Mouse (Mus musculus) forebrain, embryonic 12.5 days (tissue): Measurements from ENCODE around the gene Atg16l1. TPM values are rescaled to one million over a fixed set of nuclear protein-coding genes. Genes with fewer than 3 reads are reported as not detected.

ENCODE experiments used
- ATAC-seq: fragments of 200-750 bp; cut with Nextera tagmentation; 2 replicates; pipeline ENCODE4 v1.8.0; 2017; ENCODE audit warnings: moderate TSS enrichment; ENCODE audit not compliant: low FRiP score
- H3K27ac ChIP-seq: fragments of 300-500 bp; sonication (generic); 2 replicates; pipeline ENCODE4 v1.5.1; 2016; ENCODE audit warnings: mild to moderate bottlenecking
- H3K27me3 ChIP-seq: fragments of 300-500 bp; sonication (generic); 2 replicates; pipeline ENCODE4 v1.6.1; 2016; ENCODE audit warnings: mild to moderate bottlenecking
- H3K36me3 ChIP-seq: fragments of 300-500 bp; sonication (generic); replicated peaks from 2 replicates; pipeline ENCODE4 v1.6.1; 2016; ENCODE audit warnings: mild to moderate bottlenecking
- H3K4me1 ChIP-seq: fragments of 300-500 bp; sonication (generic); 2 replicates; pipeline ENCODE4 v1.6.1; 2016
- H3K4me2 ChIP-seq: fragments of 300-500 bp; sonication (generic); 2 replicates; pipeline ENCODE4 v1.6.1; 2016; ENCODE audit warnings: mild to moderate bottlenecking, moderate library complexity
- H3K4me3 ChIP-seq: fragments of 300-500 bp; sonication (generic); replicated peaks from 2 replicates; pipeline ENCODE4 v1.5.1; 2016; ENCODE audit warnings: mild to moderate bottlenecking
- H3K9ac ChIP-seq: fragments of 300-500 bp; sonication (generic); 2 replicates; pipeline ENCODE4 v1.6.1; 2016; ENCODE audit warnings: mild to moderate bottlenecking
- H3K9me3 ChIP-seq: fragments of 300-500 bp; sonication (generic); 2 replicates; pipeline ENCODE4 v1.6.1; 2016
- WGBS: fragments of 180-500 bp; shearing (Covaris S2); methylation state at CpG from one replicate; pipeline ENCODE4 v1.1.7; 2016; 5-methylcytosine and 5-hydroxymethylcytosine counted together
- polyA plus RNA-seq: library from polyadenylated mRNA; unstranded; fragments of >200 nt; fragmentation: Nextera tagmentation; extraction: Ambion mirVana; gene quantifications from 2 replicates; pipeline ENCODE4 v1.2.1, GENCODE M21; 2016

Atg16l1 gene
- polyA plus RNA-seq, result 46.6 and 51.4 TPM in 2 replicates

- H3K27ac ChIP-seq, result peak within 1 kb of the TSS; percentile 84
- peak within 1 kb of the TSS; percentile 95 for H3K4me3 ChIP-seq
- H3K27me3 ChIP-seq, result no peaks in the 10 kb centered on the region
- ATAC-seq, result peak; percentile 98
- H3K36me3 ChIP-seq, result peaks cover 19% of the 10 kb centered on the region
- H3K9ac ChIP-seq, result peak within 1 kb of the TSS; percentile 90
- 1% methylated on average over 79 of the region's 79 CpGs for WGBS
- peaks cover 8% of the 10 kb centered on the region for H3K4me1 ChIP-seq
- no peaks in the 10 kb centered on the region for H3K9me3 ChIP-seq
- H3K4me2 ChIP-seq, result peak within 1 kb of the TSS; percentile 65
Measured at GRCm38 (mm10) chr1:87755641-87756470, at the start of gene Atg16l1. Atg16l1 (plus strand) TSS chr1:87755870.

DNA sequence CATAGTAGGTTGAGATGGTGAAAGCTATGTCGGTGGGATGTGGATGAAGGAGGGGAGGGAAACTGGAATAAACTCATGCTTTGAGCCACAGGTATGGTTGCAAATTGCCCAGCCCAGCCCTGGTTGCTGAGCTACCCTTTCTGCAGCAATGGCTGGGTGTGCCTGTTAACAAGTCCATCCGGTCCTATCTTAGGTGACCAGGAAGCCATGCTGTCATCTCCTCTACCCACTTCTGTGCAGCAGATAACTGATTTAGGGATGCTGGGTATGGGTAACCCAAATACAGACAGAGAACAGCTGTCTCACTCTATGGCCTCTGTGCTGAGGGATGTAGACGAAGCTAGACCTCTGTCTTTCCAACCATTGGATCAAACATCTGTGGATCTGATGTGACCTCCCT lies 49.3 kb upstream of the Atg16l1 start:
- no peaks in the 10 kb centered on the region for H3K27me3 ChIP-seq
- WGBS, result 98% methylated on average over 3 of the region's 3 CpGs
- no peak for ATAC-seq

GRCm38 (mm10) chr1:87709020-87709419 lies 46.6 kb upstream of the Atg16l1 start:
- Histone ChIP-seq H3K27ac (no peak overlapping the region), H3K9ac (no peak overlapping the region), H3K4me2 (no peak overlapping the region), H3K4me1 (peaks cover 12% of the 10 kb centered on the region), H3K27me3 (no peaks in the 10 kb centered on the region), H3K4me3 (no peak overlapping the region), H3K36me3 (no peaks in the 10 kb centered on the region), H3K9me3 (0 out of 2 replicates have a peak, but pooled peaks cover 4% of the 10 kb centered on the region)
- no peak for ATAC-seq
- 25% methylated on average over 6 of the region's 6 CpGs for WGBS

More for the DNA sequence above, 49.3 kb upstream of the Atg16l1 start:
- Histone ChIP-seq H3K4me3 (no peak overlapping the region), H3K36me3 (no peaks in the 10 kb centered on the region), H3K27ac (no peak overlapping the region), H3K4me2 (no peak overlapping the region), H3K9me3 (0 out of 2 replicates have a peak, but pooled peaks cover 4% of the 10 kb centered on the region), H3K9ac (no peak overlapping the region), H3K4me1 (peaks cover 12% of the 10 kb centered on the region)

- Histone ChIP-seq H3K36me3 (no peaks in the 10 kb centered on the region), H3K27ac (no peak overlapping the region), H3K9me3 (0 out of 2 replicates have a peak, but pooled peaks cover 4% of the 10 kb centered on the region), H3K4me1 (peaks cover 12% of the 10 kb centered on the region), H3K4me2 (no peak overlapping the region), H3K4me3 (no peak overlapping the region), H3K9ac (no peak overlapping the region), H3K27me3 (no peaks in the 10 kb centered on the region)
- no peak for ATAC-seq
- WGBS, result 78% methylated on average over 7 of the region's 7 CpGs
Measured at GRCm38 (mm10) chr1:87709661-87710270, 45.9 kb upstream of the Atg16l1 start.

GRCm38 (mm10) chr1:87711938-87712613 lies 43.6 kb upstream of the Atg16l1 start:
- H3K4me3 ChIP-seq, result no peak overlapping the region
- 84% methylated on average over 10 of the region's 10 CpGs for WGBS
- no peak overlapping the region for H3K27ac ChIP-seq
- no peaks in the 10 kb centered on the region for H3K36me3 ChIP-seq
- 0 out of 2 replicates have a peak, but pooled peaks cover 4% of the 10 kb centered on the region for H3K9me3 ChIP-seq
- no peak for ATAC-seq
- H3K4me2 ChIP-seq, result no peak overlapping the region
- H3K4me1 ChIP-seq, result peaks cover 12% of the 10 kb centered on the region
- H3K27me3 ChIP-seq, result no peaks in the 10 kb centered on the region
- no peak overlapping the region for H3K9ac ChIP-seq

GRCm38 (mm10) chr1:87712614-87712971 lies 43.1 kb upstream of the Atg16l1 start:
- ATAC-seq, result no peak
- 0 out of 2 replicates have a peak, but pooled peaks cover 4% of the 10 kb centered on the region for H3K9me3 ChIP-seq
- H3K4me2 ChIP-seq, result no peak overlapping the region
- 89% methylated on average over 1 of the region's 1 CpGs for WGBS
- H3K9ac ChIP-seq, result no peak overlapping the region
- H3K4me3 ChIP-seq, result no peak overlapping the region
- H3K27me3 ChIP-seq, result no peaks in the 10 kb centered on the region
- no peak overlapping the region for H3K27ac ChIP-seq
- peaks cover 12% of the 10 kb centered on the region for H3K4me1 ChIP-seq
- H3K36me3 ChIP-seq, result no peaks in the 10 kb centered on the region

GRCm38 (mm10) chr1:87721382-87721781 lies 34.3 kb upstream of the Atg16l1 start:
- H3K27me3 ChIP-seq, result no peaks in the 10 kb centered on the region
- H3K9ac ChIP-seq, result no peak overlapping the region
- WGBS, result 57% methylated on average over 8 of the region's 8 CpGs
- no peak overlapping the region for H3K4me2 ChIP-seq
- H3K4me3 ChIP-seq, result no peak overlapping the region
- 0 out of 2 replicates have a peak, but pooled peaks cover 4% of the 10 kb centered on the region for H3K4me1 ChIP-seq
- H3K36me3 ChIP-seq, result no peaks in the 10 kb centered on the region
- no peak for ATAC-seq
- H3K27ac ChIP-seq, result no peak overlapping the region
- H3K9me3 ChIP-seq, result no peaks in the 10 kb centered on the region

DNA sequence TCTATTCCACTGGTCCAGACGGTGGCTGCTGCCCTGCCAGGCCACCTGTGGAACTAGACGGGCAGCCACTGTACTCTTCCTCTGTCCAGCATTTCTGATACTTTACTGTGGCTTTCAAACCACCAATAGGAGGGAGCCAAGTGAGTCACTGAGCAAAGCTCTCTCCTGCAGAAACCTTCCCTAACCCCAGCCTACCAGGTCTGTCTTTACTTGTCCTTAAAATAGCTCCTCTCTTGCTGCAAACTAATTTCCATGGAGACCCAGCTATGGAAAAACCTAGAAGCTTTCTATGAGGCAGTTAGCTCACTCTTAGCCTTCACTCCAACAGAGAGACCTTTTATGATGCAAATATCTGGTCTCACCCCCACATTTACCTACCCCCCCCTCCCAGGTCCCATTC lies 33.6 kb upstream of the Atg16l1 start:
- 50% methylated on average over 2 of the region's 2 CpGs for WGBS

DNA sequence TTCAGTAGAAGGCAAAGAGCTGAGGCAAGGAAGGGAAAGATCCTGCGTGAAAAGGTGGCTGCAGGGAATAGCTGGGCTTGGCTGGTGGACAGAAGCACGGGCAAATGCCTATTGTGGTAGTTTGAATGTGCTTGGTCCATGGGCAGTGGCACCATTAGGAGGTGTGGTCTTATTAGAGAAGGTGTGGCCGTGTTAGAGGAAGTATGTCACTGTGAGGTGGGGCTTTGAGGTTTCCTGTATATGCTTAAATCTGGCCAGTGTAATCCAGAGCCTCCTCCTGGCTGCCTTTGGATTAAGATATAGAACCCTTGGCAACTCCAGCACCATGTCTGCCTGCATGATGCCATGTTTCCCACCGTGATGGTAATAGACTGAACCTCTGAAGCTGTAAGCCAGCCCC lies 32.3 kb upstream of the Atg16l1 start:
- Histone ChIP-seq H3K36me3 (no peaks in the 10 kb centered on the region), H3K4me3 (no peak overlapping the region), H3K27me3 (no peaks in the 10 kb centered on the region), H3K4me1 (0 out of 2 replicates have a peak, but pooled peaks cover 4% of the 10 kb centered on the region), H3K27ac (no peak overlapping the region), H3K4me2 (no peak overlapping the region), H3K9me3 (no peaks in the 10 kb centered on the region), H3K9ac (no peak overlapping the region)
- ATAC-seq, result no peak
- 71% methylated on average over 4 of the region's 4 CpGs for WGBS

More for the DNA sequence above, 33.6 kb upstream of the Atg16l1 start:
- Histone ChIP-seq H3K9me3 (no peaks in the 10 kb centered on the region), H3K4me2 (no peak overlapping the region), H3K36me3 (no peaks in the 10 kb centered on the region), H3K4me3 (no peak overlapping the region), H3K27ac (no peak overlapping the region), H3K27me3 (no peaks in the 10 kb centered on the region), H3K9ac (no peak overlapping the region), H3K4me1 (0 out of 2 replicates have a peak, but pooled peaks cover 4% of the 10 kb centered on the region)
- ATAC-seq, result no peak

DNA sequence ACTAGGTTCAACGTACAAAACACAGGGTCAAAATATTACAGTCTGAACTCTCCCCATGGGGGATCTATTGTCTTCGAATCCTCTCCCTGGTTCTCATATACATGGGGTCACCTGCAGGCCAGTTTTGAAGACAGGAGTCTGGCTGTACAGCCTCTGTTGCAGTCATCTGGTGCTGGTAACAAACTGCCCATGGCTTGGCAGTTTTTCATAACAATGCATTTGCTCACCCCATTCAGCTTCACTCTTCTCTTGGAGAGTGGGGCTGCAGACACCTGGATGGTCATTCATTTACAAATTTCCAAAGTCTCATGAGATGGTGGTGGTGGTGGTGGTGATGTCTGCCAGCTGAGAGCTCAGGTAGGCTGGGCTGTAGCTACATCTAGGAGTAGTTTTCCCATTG lies 26.6 kb upstream of the Atg16l1 start:
- no peak overlapping the region for H3K4me2 ChIP-seq
- ATAC-seq, result no peak
- no peaks in the 10 kb centered on the region for H3K9me3 ChIP-seq
- H3K9ac ChIP-seq, result no peak overlapping the region
- no peak overlapping the region for H3K4me3 ChIP-seq
- no peak overlapping the region for H3K27ac ChIP-seq
- WGBS, result 76% methylated on average over 2 of the region's 2 CpGs
- no peaks in the 10 kb centered on the region for H3K36me3 ChIP-seq
- no peaks in the 10 kb centered on the region for H3K4me1 ChIP-seq
- no peaks in the 10 kb centered on the region for H3K27me3 ChIP-seq

DNA sequence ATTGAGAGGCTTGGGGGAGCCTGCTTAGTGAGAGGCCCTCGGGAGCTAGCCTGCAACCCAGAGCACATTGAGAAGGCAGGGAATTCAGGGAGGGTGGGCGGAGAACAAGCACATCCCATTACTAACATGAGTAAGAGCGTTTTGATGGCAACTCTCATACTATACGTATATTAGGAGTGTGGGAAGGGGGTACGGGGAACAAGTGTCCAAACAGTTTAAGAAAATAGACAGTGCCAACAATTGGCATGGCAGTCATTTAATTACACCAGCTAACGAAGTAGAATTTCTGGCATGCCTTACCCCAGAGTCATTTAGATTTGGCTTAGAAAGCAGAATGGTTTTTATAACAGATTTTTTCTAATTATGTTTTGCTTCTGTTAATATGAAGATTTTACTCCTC lies 25.8 kb upstream of the Atg16l1 start:
- Histone ChIP-seq H3K27me3 (no peaks in the 10 kb centered on the region), H3K4me3 (no peak overlapping the region), H3K4me2 (no peak overlapping the region), H3K4me1 (no peaks in the 10 kb centered on the region), H3K27ac (no peak overlapping the region), H3K9me3 (no peaks in the 10 kb centered on the region), H3K9ac (no peak overlapping the region), H3K36me3 (no peaks in the 10 kb centered on the region)
- no peak for ATAC-seq
- WGBS, result 77% methylated on average over 6 of the region's 6 CpGs

GRCm38 (mm10) chr1:87730271-87730670 lies 25.4 kb upstream of the Atg16l1 start:
- no peaks in the 10 kb centered on the region for H3K4me1 ChIP-seq
- no peak overlapping the region for H3K27ac ChIP-seq
- no peak for ATAC-seq
- H3K4me3 ChIP-seq, result no peak overlapping the region
- H3K36me3 ChIP-seq, result no peaks in the 10 kb centered on the region
- 88% methylated on average over 7 of the region's 7 CpGs for WGBS
- no peaks in the 10 kb centered on the region for H3K9me3 ChIP-seq
- H3K27me3 ChIP-seq, result no peaks in the 10 kb centered on the region
- no peak overlapping the region for H3K4me2 ChIP-seq
- H3K9ac ChIP-seq, result no peak overlapping the region
